Mouse (Mus musculus): ENCODE data around the gene Ptpn21.

Ptpn21 gene

GRCm38 (mm10) chr12:98736951-98737800 lies at the start of gene Ptpn21:
Gene Ptpn21, minus strand, starts transcription at chr12:98737405.
- DNase-seq (ENCODE audit: low spot score): peak; percentile 77

- no peak for DNase-seq (ENCODE audit: low spot score)
Measured at GRCm38 (mm10) chr12:98784251-98784650, 47.0 kb upstream of the Ptpn21 start.

GRCm38 (mm10) chr12:98779148-98779547 lies 41.9 kb upstream of the Ptpn21 start:
- DNase-seq (ENCODE audit: low spot score): peak; percentile 21

- DNase-seq (ENCODE audit: low spot score): no peak
Measured at GRCm38 (mm10) chr12:98777509-98777908, 40.3 kb upstream of the Ptpn21 start.

GRCm38 (mm10) chr12:98766241-98766640 lies 29.0 kb upstream of the Ptpn21 start:
- DNase-seq (ENCODE audit: low spot score): no peak

- no peak for DNase-seq (ENCODE audit: low spot score)
Measured at GRCm38 (mm10) chr12:98759700-98760099, 22.5 kb upstream of the Ptpn21 start.

GRCm38 (mm10) chr12:98757636-98758035 lies 20.4 kb upstream of the Ptpn21 start:
- DNase-seq (ENCODE audit: low spot score): peak; percentile 18

GRCm38 (mm10) chr12:98747380-98747753 lies 10.2 kb upstream of the Ptpn21 start:
- no peak for DNase-seq (ENCODE audit: low spot score)

GRCm38 (mm10) chr12:98746746-98747379 lies 9.7 kb upstream of the Ptpn21 start, which contains the start of gene Zc3h14:
Gene Zc3h14, plus strand, starts transcription at chr12:98746964.
- DNase-seq (ENCODE audit: low spot score): peak; percentile 93

- DNase-seq (ENCODE audit: low spot score): peak; percentile 66
Measured at GRCm38 (mm10) chr12:98746131-98746530, 8.9 kb upstream of the Ptpn21 start.

GRCm38 (mm10) chr12:98745626-98746025 lies 8.4 kb upstream of the Ptpn21 start:
- no peak for DNase-seq (ENCODE audit: low spot score)

- no peak for DNase-seq (ENCODE audit: low spot score)
Measured at GRCm38 (mm10) chr12:98741011-98741501, 3.9 kb upstream of the Ptpn21 start.

- no peak for DNase-seq (ENCODE audit: low spot score)
Measured at GRCm38 (mm10) chr12:98737801-98738350, 671 bp upstream of the Ptpn21 start.

GRCm38 (mm10) chr12:98734880-98735801 lies 2.1 kb downstream of the Ptpn21 start:
- no peak for DNase-seq (ENCODE audit: low spot score)

GRCm38 (mm10) chr12:98734246-98734879 lies 2.8 kb downstream of the Ptpn21 start:
- DNase-seq (ENCODE audit: low spot score): peak; percentile 85

- no peak for DNase-seq (ENCODE audit: low spot score)
Measured at GRCm38 (mm10) chr12:98733776-98734175, 3.4 kb downstream of the Ptpn21 start.

- no peak for DNase-seq (ENCODE audit: low spot score)
Measured at GRCm38 (mm10) chr12:98733165-98733564, 4.0 kb downstream of the Ptpn21 start.

GRCm38 (mm10) chr12:98730682-98731081 lies 6.5 kb downstream of the Ptpn21 start:
- no peak for DNase-seq (ENCODE audit: low spot score)

GRCm38 (mm10) chr12:98727186-98727585 lies 10.0 kb downstream of the Ptpn21 start:
- DNase-seq (ENCODE audit: low spot score): no peak

GRCm38 (mm10) chr12:98726078-98726477 lies 11.1 kb downstream of the Ptpn21 start:
- DNase-seq (ENCODE audit: low spot score): no peak

GRCm38 (mm10) chr12:98724976-98725375 lies 12.2 kb downstream of the Ptpn21 start:
- no peak for DNase-seq (ENCODE audit: low spot score)
